Mouse (Mus musculus) CD4-positive, CD25-positive, alpha-beta regulatory T cell, adult 2 months (primary cell): ENCODE results near the gene Eefsec.

ENCODE experiments used
- DNase-seq: peaks from one replicate; pipeline ENCODE4 v3.0.0-alpha.2; 2012; ENCODE audit warnings: low read depth, low spot score

Eefsec gene

DNA sequence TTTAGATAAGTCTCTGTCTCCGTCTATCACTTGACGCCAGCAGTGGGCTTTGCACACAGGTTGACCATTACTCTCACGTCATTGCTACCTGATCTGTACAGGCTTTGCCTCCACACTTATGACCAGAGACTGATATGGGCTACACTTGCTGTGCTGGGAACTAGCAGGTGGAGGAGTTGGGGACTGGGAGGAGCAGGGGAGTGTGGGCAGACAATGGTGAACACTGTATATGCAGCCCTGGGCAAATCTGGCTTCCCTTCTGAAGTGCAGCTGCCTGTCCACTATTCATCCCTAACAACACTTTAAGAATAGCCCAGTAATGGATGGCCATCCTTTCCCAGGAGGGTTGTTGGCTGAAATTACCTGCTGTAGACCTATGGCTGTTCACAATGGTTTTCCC lies 103.4 kb downstream of the Eefsec start:
- no peak for DNase-seq

DNA sequence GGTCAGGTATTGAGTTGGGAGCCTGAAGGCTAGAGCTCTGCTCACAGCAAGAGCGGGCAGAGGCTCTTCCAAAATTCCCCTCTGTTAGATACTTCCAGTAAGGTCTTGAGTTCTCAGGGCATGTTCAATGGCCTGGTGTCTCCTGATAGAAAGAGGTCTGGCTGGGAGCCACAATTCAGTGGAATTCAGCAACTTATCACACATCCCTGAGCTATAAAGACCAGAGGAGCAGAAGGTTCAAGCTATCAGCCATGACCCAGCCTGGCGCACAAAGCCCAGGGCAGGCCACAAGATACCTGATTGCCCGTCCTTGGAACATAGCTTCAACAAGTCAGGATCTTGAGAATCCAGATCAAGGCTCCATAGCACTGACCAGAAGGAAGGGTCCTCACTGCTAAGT lies 105.2 kb downstream of the Eefsec start:
- DNase-seq, result no peak

DNA sequence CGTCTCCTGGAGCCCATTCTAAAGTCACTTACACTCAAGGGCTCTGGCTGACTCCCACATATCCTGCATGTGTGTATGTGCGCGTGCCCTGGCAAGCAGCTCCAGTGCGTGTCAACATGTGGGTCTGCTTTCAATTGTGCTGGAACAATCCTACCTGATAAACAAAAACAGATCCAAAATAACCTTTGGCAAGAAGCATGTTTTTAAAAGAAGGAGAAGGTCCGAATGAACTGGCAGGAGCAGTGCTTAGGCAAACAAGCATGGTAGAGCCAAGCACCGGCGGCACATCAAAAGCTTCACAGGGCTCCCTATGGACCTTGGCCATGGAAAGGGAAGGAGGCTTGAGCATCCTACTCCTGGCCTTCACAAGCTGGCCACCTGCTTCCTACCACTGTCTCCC lies 105.6 kb downstream of the Eefsec start:
- no peak for DNase-seq

DNA sequence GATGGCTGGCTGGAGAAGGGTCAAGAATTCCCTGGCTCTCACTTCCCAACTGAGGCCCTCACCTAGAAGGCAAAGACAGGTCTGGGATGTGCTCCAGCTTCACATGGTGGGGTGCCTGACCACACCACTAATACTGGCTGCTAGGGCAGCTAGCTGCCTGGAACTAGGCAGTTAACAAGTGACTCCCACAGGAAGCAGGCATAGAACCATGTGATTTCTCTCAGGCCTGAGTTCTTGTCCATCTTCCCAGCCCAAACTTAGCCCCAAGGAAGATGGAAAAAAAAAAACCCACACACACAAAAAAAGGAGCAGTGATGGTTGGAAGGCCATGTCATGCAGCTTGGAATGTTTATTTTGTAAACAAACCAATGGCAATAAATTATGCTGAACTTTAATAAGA lies 117.0 kb downstream of the Eefsec start:
- DNase-seq, result no peak

DNA sequence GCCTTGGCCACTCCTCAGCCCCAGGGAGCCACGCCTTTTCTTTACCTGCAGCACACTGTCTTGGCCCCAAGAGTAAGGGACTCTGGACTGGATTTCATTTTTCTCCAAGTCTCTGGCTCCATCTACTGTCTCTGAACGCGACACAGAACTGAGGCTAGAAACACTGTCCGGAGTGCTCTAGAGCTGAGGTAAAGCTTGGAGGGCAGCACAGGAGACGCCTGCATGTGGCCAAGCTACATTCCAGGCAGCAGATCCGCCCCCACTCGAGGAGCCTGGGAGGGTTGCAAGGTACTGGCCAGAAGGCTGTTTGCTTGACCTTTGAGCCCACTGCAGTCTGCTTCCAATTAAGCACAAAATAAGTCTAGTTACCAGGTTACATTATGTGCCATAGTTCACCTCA lies 124.5 kb downstream of the Eefsec start:
- DNase-seq, result no peak

DNA sequence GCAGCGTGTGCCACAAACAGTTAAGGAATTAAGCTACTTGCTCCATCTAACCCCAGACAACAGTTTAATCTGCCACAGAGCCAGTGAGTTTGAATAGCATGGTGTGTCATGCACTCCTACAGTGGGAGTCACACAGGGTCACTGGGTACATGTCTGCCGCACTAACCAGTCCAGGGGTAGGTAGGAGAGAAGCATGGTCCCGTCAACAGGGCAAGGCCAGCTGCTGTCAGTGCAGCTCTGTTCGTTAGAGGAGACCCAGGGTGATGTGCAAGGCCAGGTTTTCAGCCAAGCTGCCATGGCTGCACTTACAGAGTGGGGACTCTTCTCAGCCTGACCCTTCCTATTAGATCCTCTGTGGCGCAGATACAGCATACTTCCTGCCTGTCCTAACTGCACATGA lies 125.1 kb downstream of the Eefsec start:
- DNase-seq, result no peak

DNA sequence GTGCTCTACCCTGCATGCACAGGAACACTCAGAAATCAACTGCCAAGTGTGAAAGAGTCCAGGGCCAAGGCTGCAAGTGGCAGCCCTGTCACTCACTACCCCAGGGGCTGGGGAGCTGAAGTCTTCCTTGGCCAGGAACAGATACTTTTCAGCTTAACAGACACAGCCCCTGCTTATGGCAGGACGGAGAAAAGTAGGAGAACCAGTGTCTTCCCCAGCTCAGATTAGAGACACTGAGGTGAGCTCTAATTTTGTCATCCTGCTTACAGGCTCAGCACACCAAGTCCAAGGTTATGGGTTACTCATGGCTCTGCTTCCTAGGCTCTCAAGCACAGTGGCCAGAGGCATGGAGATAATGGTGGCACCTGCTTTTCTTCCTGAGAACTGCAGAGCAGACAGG lies 126.6 kb downstream of the Eefsec start:
- DNase-seq, result no peak

DNA sequence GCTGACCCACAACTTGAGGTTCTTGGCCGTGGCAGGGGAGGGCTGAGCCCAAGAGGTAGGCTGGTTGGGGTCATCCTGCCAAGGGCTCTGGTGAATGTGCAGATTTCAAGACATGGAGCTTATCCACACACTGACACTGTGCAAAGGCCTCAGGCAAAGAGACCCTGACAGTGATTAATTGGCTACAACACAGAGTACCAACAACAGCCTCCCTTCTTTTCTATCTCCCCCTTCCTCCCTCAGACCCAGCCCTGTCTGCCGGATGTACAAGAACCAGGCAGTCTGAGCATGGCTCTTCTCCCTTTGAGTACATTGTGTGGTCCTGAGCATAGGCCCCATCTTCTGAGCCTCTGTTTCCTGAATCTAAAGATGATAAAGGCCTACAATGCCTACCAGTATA lies 131.0 kb downstream of the Eefsec start:
- no peak for DNase-seq

DNA sequence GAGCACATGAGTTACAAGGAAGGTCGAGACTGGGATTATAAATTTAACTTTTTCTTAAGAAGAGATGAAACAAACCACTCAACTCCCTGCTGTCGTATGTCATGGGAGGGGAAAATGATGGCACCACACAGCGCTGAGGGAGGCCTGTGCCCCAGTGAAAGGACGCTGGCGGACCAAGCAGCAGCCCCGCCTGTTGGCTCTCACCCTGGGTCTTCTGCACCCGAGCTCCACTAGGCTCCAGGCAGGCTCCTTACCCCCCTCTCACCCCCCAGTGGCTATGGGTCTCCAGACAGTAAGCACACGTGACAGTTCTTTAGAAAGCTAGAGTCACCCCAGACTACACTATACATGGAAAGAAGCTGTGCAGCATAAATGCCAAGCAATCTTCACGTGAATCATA lies 132.4 kb downstream of the Eefsec start:
- DNase-seq, result no peak

DNA sequence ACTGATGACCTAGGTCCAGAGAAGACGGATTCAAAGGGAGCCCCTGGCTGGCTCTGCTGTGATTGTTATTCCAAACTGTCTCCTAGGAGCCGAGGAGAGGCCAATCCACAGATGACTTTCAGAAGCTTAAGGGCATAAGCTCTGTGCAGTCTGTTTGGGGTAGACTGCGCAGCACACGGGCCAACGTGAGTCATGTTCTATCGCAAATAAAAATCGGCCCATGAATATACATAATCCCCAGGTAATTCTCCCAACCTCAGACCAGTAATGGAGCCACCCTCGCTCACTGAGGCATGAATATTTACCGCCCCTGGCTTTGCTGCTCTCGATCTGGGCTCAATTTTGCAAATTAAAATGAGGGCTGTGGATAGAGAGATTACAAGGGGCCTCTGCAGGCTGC lies 134.7 kb downstream of the Eefsec start:
- DNase-seq, result no peak

DNA sequence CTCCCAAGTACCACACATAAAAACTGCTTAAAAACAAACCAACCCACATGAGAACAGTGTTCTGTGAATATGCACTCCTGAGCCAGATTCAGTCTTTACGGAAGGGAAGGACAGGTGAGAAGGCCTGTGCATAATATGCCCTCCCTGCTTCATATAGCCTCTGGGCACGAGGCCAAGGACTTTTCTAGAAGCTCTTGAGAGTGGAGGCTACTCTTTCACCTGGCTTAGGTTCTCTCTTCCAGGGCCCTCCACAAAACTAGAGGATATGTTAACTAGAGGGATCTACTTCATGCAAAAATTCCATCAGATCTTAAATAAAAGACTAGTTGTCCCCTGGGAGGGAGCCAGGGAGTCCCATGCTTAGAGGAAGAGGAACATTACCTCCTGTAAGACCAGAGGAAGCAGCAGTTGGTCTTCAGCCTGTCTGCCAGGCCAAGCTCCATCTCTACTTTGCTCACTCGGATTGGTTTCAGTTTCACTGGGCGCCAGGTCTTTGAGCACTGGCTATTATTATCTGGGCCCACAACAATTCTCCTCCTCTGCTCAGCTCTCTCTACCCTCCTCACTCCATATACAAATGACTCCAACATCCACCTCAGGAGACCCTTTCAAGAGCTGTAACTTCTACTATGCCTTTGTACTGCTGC lies 140.1 kb downstream of the Eefsec start:
- DNase-seq, result no peak

DNA sequence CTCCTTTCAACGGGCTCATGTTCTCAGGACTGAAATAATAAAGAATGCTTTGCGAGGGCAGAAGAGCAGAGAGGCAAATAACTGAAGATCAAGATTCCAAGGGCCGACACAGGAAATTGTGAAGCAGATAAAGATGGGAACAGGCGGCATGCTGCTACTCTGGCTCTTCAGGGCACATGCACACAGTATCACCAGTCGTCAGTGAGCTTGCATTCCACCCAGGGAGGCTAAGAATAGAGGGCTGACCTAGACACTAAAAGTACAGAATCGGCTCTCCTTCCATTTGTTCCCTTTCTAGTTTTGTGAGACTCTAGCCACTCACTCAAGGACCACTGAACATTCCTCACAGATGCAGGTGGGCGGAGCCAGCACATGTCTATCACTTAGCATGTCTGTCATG lies 145.1 kb downstream of the Eefsec start:
- no peak for DNase-seq

DNA sequence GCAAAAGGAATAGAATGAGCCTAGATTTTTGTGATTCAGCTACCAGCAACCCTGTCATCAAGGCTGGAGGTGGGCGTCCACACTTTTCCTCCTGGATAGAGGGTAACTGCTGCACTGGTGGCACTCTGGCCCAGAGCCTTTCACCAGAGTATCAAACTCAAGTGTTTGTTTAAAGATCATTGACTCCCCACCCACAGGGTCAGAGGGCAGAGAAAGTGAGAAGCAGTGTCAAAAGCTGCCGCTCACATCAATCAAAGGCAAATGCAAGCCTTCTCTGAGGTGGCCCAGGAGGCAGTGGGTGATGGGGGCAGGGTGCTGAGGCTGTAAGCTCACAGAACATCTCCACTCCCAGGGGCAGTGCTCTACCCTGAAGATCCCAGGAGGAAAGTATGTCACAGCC lies 146.8 kb downstream of the Eefsec start:
- DNase-seq, result no peak

DNA sequence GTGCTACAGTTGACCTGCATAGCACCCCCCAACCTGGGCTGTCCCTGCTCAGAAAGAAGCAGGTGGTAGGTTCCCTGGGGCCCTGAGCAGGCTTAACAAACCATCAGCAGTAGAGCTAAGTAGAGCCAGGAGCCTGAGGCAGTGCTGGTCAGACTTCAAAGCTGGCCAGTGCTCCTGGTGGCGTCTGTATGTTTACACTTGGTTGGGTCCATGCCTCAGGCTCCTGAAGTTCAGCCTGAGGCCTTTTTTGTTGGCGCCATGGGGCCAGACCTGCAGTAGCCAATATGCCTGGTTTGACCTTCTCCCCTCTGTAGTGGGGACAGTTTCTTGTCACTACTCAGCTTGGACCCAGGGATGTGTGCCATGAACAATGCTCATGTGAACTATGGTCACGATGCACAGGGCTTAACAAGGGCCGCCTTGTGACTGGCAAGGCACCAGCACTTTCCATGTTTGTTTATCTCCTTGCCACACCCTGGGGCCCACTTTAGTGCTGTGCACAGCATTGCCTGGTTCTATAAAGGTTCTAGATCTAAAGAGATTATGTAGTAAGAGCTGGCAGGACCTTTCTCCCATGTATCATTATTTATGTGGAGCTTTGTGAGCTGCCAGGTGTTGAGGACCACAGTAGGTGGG lies 153.9 kb downstream of the Eefsec start:
- DNase-seq, result no peak

DNA sequence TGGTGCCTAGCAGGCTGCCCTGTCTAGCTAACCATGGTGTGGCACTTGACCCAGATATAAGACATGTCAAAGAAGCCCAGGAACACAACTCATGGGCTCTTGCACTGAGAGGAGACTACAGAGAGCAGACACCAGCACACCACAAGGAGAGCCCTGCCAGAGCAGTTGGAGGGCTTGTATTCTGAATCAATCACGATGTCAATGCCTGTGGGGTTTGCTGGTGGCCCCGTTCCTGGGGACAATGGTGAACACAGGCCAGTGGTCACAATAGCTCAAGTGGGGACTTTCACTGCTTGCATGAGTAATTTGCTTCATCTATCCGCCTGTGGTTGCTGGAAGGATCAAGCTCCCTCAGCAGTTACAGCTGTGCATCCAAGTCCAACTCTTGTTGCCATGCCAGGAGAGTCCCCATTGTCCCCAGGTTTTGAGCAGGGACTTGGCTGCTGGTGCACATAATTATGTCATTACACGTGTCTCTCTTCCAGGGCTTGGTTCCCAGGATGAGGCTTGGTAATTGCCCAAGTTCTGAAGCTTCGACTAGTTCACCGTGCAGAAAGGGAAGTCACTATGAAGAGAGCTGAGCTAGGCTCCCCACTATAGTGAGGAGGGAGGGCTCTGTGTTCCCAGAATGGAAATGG lies 156.1 kb downstream of the Eefsec start:
- DNase-seq, result no peak

DNA sequence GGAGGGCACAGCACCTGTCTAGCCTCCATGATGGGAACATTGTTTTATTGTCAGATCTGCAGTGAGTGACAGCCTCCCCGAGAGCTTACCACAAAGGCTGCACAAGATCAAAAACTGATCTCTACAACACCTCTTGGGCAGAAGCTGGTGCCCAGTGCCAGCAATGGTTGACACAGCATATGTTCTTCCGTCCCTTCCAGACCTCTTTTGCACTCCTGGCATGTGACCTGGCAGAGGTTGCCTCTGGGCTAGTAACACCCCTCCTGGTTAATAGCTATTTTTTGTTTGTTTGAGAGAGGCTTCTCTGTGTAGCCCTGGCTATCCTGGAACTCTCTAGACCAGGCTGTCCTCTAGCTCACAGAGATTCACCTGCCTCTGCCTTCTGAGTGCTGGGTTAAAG lies 168.2 kb downstream of the Eefsec start:
- no peak for DNase-seq

DNA sequence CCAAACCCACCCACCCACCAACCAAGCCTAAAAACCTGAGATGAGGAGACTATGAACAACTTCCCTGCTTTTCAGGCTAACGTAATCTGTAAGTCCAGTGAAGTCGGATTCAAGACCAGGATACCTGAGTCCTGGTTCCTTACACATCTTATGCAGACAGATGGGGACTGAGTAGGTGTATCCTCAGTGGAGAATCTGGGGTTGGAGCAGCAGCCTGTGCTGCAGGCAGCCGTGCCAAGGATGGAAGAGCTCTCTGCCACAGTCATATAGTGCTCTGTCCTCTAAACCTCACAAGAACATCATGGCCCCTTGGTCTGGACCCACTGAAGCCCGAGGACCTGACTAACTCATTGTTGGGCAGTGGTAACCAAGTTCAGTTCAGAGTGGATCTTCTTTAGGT lies 169.1 kb downstream of the Eefsec start:
- DNase-seq, result no peak

DNA sequence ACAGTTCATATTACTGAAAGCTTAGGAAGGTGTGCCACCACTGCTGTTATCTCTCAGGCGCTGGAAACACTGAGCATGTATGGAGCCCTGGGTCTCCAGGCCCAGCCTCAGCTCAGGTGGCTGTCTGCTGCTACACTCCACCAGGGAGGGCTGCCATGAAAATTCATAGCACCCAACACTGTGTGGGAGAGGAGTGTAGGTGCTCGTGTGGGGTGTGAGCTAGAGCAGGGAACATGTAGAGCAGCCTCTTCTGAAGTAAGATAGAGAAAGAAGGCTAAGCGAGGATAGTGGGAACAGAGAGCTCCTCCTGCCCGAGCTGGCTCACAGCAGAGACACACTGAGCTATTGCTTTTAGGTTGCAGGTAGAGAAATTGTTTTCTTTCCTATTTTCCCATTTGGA lies 170.1 kb downstream of the Eefsec start:
- no peak for DNase-seq

DNA sequence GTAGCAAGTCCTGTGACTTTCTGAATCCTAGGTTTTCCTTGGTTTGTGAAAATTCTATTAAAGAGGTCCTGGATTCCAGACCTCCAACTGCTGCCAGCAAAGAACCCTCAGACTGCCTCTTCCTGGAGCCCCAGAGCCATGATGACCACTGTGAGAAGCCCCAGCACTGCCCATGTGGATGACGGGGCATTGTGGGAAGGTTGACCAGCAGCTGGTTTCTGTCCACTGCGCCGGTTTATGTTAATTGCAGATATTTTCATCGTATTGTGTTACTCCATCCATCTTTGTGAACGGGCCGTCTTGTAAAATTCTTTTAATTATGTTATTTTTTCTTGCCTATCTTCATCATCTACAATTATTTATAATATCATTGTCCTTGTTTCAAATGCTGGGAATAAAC lies 171.7 kb downstream of the Eefsec start:
- no peak for DNase-seq

DNA sequence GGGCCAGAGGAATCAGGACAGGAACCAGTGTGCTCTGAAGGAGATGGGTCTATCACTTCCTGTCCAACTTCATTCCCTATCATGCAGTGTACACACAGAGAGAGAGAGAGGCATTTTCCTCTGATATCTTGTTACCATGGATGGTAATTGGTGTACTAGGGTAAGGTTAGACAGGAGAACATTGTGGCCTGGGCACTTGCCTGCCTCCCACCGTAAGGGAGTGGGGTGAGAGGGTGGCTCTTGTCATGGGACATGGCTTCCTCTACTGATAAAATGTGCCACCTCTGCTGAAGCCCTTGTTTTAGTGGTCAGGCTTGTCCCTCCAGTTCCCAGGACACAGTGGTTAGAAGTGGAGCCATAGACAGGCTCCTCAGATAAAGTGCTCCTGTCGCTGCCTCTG lies 178.4 kb downstream of the Eefsec start:
- no peak for DNase-seq

DNA sequence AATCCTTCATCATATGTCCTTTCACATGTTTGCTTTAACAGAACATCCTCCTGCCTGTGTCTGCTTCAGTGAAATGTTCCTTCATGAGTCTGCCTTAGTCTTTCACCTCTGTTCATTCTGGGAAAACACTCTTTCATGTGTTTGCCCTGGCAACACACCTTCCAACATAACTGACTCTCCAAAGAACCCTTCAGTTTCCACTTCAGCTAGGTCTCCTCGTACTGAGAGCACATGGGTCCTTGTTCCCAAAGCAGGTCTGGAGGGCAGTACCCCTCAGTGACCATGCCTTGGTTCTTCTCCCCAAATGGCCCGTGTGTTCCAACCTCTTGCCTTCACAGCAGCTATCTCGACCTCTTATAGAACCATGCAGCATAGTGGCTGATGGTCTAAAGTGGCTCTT lies 179.3 kb downstream of the Eefsec start:
- DNase-seq, result no peak

DNA sequence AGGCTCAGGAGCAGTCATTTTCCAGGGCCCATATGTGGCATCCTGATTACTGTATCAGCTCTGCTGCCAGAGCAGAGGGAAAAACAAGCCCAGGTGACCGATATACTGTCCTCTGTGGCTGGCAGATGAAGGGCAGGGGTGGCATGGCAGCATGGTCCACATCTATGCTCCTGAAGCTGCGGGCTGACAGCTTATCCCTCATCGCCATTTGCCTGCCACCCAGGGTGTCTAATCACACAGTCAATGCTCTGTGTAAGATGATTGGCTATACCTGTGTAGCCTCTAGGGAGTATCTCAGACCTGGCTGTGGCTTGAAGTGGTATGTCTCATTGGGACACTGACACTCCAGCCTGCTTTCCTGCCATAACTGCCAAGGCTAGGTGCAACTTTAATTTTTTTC lies 180.3 kb downstream of the Eefsec start:
- no peak for DNase-seq

DNA sequence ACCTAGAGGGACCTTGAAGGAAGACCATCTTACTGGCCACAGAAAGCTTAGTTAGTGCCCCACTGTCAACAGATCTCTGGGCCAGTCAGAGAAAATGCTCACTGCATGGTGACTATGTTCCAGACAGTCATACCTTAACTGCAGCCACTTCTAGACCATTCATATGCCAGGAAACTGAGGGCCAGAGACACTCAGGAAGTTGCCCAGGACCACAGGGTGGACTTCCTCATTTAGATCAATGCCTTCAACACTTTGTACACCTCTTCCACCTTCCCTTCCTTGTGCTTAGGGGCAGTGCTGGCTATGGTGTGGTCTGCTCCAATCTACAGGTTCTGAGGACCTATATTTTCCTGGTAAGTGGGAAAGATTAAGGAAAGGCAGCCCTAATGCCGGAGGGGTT lies 181.0 kb downstream of the Eefsec start:
- DNase-seq, result no peak

DNA sequence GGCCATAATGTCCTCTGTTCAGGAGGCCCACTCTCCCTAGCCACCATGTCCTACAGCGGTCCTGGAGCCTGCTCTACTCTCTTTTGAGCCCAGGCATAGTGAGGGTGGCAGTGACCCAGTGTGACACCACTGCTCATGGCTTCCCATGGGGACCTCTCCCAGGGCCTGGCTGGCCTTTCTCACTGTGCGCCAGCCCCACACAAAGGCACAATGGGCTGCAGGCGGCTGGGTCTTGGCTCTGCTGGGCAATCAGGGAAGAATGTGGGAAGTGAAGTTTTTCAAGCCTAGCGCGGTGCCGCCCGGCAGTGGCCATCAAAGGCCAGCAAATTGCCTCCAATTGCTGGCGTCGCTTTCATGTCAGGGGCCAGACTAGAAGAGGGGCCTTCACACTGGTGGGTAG lies 184.2 kb downstream of the Eefsec start:
- DNase-seq, result no peak
